8 mouse cellular contexts compared by ENCODE assay signal in the genomic region with DNA sequence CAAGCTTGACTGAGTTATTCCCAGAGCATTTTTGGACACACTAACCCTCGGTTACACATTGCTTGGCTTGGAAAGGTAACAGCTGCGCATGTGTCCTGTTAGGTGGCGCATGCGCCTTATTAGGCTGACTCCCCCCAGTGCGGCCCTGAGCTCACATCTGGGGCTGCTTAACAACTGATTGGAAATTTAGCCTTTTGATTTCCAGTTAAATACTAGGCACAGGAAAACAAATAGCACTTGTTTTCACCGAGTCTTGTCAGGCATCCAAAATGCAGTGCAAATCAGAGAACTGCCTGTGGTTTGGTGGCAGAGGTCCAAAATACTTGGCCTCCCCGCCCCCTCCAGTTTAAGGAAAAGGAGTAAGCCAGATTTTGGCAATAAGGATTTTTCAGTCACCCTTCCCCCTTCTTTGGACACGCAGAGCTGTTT.
DNase-seq lines count a peak whose midpoint lies in the region; ATAC-seq lines count a peak whose summit lies in the region.

No protein-coding gene starts in this region.

- no peaks in the 10 kb centered on the region for H3K36me3 ChIP-seq in stomach, embryonic 16.5 days (ENCODE audit: control insufficient read depth, insufficient read depth, low read length)

- H3K9me3 ChIP-seq in stomach, embryonic 16.5 days (replicated peaks; ENCODE audit: control insufficient read depth, low read length), result no peaks in the 10 kb centered on the region

- DNase-seq in adrenal gland, postnatal 14 days, result peak; percentile 86
- DNase-seq in embryo, embryonic 10.5 days (ENCODE audit: low spot score), result peak; percentile 69
- peak; percentile 89 for DNase-seq in gastrocnemius, postnatal 25 days
- DNase-seq in hindlimb bud, embryonic 11.5 days (ENCODE audit: extremely low spot score, low read depth, low spot score), result peak; percentile 42
- peak; percentile 74 for DNase-seq in left cerebral cortex, adult 11 months (ENCODE audit: low spot score)
- DNase-seq in lung, postnatal 25 days (ENCODE audit: low spot score), result peak; percentile 80
- DNase-seq in thymus, adult 18-20 months, result no peak

- peak overlapping the region; percentile 76 for H3K27ac ChIP-seq in stomach, embryonic 16.5 days (ENCODE audit: low read length)

- peak; percentile 79 for ATAC-seq in stomach, embryonic 16.5 days (ENCODE audit: insufficient read depth, low FRiP score)

- H3K9ac ChIP-seq in stomach, embryonic 16.5 days (ENCODE audit: low read length), result no peak overlapping the region

- H3K4me3 ChIP-seq in stomach, embryonic 16.5 days (replicated peaks; ENCODE audit: low read length), result 0 out of 2 replicates have a peak overlapping the region, but pooled peaks have one; percentile 8

- WGBS in stomach, embryonic 16.5 days, result 26% methylated on average over 8 of the region's 8 CpGs

- peaks cover 32% of the 10 kb centered on the region for H3K4me1 ChIP-seq in stomach, embryonic 16.5 days (ENCODE audit: control insufficient read depth, insufficient read depth, low read length)

- H3K27me3 ChIP-seq in stomach, embryonic 16.5 days (ENCODE audit: control insufficient read depth, insufficient read depth, low read length), result no peaks in the 10 kb centered on the region

- peak overlapping the region; percentile 45 for H3K4me2 ChIP-seq in stomach, embryonic 16.5 days (ENCODE audit: low read depth, low read length)

Comparison
In these comparisons a context has a peak if more than half of its experiments do, and no peak if none do; other contexts are left out.
1. DNase-seq: peak in adrenal gland, postnatal 14 days (single experiment), embryo, embryonic 10.5 days (single experiment), gastrocnemius, postnatal 25 days (single experiment), hindlimb bud, embryonic 11.5 days (single experiment), left cerebral cortex, adult 11 months (single experiment) and lung, postnatal 25 days (single experiment); none in thymus, adult 18-20 months (0 of 2).